Mouse (Mus musculus) liver, embryonic 12.5 days (tissue): Measurements from ENCODE around the gene Jaml. TPM values are rescaled to one million over a fixed set of nuclear protein-coding genes. Genes with fewer than 3 reads are reported as not detected.
A peak's percentile ranks its signal among the peaks of the same experiment; 100 is the strongest.

Experiments
- ATAC-seq: fragments of 200-750 bp; cut with Nextera tagmentation; 2 replicates; pipeline ENCODE4 v1.8.0; 2017; ENCODE audit warnings: moderate number of reproducible peaks, mild to moderate bottlenecking, moderate library complexity
- H3K27ac ChIP-seq: fragments of 300-500 bp; sonication (generic); 2 replicates; pipeline ENCODE4 v1.5.1; 2016; ENCODE audit warnings: mild to moderate bottlenecking
- H3K27me3 ChIP-seq: fragments of 300-500 bp; sonication (generic); replicated peaks from 2 replicates; pipeline ENCODE4 v1.6.1; 2016; ENCODE audit warnings: mild to moderate bottlenecking, moderate library complexity
- H3K36me3 ChIP-seq: fragments of 300-500 bp; sonication (generic); 2 replicates; pipeline ENCODE4 v1.6.1; 2016; ENCODE audit warnings: mild to moderate bottlenecking, moderate library complexity
- H3K4me1 ChIP-seq: fragments of 300-500 bp; sonication (generic); 2 replicates; pipeline ENCODE4 v1.6.1; 2016
- H3K4me2 ChIP-seq: fragments of 300-500 bp; sonication (generic); 2 replicates; pipeline ENCODE4 v1.6.1; 2016; ENCODE audit warnings: mild to moderate bottlenecking, moderate library complexity
- H3K4me3 ChIP-seq: fragments of 300-500 bp; sonication (generic); 2 replicates; pipeline ENCODE4 v1.5.1; 2016; ENCODE audit warnings: mild to moderate bottlenecking, moderate library complexity
- H3K9ac ChIP-seq: fragments of 300-500 bp; sonication (generic); 2 replicates; pipeline ENCODE4 v1.6.1; 2016; ENCODE audit warnings: mild to moderate bottlenecking, moderate library complexity
- H3K9me3 ChIP-seq: fragments of 300-500 bp; sonication (generic); replicated peaks from 2 replicates; pipeline ENCODE4 v1.6.1; 2016; ENCODE audit warnings: mild to moderate bottlenecking, moderate library complexity
- WGBS: fragments of 180-500 bp; shearing (Covaris S2); methylation state at CpG from one replicate; pipeline ENCODE4 v1.1.7; 2016; ENCODE audit not compliant: insufficient replicate concordance; 5-methylcytosine and 5-hydroxymethylcytosine counted together
- polyA plus RNA-seq: library from polyadenylated mRNA; unstranded; fragments of >200 nt; fragmentation: Nextera tagmentation; extraction: Ambion mirVana; gene quantifications from 2 replicates; pipeline ENCODE4 v1.2.1, GENCODE M21; 2016

Jaml gene
- polyA plus RNA-seq, 1 experiment from 2014 or later, result not detected

DNA sequence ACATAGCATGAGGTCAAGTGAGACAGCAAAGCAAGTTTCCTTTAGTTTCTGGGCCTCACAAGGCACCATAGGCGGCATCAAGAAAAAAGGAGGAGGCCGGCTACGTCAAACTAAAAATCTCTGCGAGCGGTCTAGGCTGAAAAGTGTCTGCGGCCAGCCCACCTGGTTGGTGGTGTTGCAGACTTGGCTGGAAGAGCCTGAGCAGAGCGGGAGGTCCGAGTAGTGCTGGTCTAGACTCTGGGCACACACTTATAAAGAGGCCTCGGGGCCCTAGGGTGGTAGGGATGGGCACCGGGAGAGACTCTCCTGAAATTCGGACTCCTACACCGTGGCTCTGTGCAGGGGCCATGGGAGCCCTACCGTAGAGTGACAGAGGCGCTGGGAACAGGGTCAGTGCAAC is 36.7 kb downstream of the Jaml start:
- peaks cover 79% of the 10 kb centered on the region for H3K27me3 ChIP-seq
- H3K4me1 ChIP-seq, result no peaks in the 10 kb centered on the region; the same call in 1 of the 2 replicates
- WGBS, result 11% methylated on average over 14 of the region's 14 CpGs
- H3K9me3 ChIP-seq, result no peaks in the 10 kb centered on the region
- no peaks in the 10 kb centered on the region for H3K36me3 ChIP-seq
- H3K4me3 ChIP-seq, result no peak overlapping the region
- no peak overlapping the region; the same call in 1 of the 2 replicates for H3K9ac ChIP-seq
- ATAC-seq, result no peak
- no peak overlapping the region for H3K27ac ChIP-seq
- peak overlapping the region; percentile 23; the same call in 1 of the 2 replicates for H3K4me2 ChIP-seq

DNA sequence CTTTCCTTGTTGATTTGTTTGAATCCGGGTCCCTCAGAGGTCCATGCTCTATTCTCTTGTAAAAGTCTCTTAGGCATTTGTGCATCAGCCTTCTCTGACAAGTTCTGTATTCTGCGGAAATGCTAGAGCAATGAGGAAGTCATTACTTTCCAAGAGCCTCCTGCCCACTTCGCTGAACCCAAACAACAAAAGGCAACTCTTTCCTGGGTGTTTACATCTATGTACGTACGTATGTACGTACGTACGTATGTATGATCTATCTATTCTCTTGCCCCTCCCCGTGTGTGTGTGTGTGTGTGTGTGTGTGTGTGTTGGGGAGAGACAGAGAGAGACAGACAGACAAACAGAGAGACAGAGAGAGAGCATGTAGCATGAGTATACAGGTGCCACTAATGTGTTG is 37.8 kb downstream of the Jaml start:
- H3K4me2 ChIP-seq, result no peak overlapping the region
- H3K4me3 ChIP-seq, result no peak overlapping the region
- H3K9me3 ChIP-seq, result no peaks in the 10 kb centered on the region
- no peak overlapping the region for H3K9ac ChIP-seq
- ATAC-seq, result no peak
- 49% methylated on average over 9 of the region's 9 CpGs for WGBS
- H3K36me3 ChIP-seq, result no peaks in the 10 kb centered on the region
- peaks cover 89% of the 10 kb centered on the region for H3K27me3 ChIP-seq
- no peak overlapping the region for H3K27ac ChIP-seq
- no peaks in the 10 kb centered on the region; the same call in 1 of the 2 replicates for H3K4me1 ChIP-seq

DNA sequence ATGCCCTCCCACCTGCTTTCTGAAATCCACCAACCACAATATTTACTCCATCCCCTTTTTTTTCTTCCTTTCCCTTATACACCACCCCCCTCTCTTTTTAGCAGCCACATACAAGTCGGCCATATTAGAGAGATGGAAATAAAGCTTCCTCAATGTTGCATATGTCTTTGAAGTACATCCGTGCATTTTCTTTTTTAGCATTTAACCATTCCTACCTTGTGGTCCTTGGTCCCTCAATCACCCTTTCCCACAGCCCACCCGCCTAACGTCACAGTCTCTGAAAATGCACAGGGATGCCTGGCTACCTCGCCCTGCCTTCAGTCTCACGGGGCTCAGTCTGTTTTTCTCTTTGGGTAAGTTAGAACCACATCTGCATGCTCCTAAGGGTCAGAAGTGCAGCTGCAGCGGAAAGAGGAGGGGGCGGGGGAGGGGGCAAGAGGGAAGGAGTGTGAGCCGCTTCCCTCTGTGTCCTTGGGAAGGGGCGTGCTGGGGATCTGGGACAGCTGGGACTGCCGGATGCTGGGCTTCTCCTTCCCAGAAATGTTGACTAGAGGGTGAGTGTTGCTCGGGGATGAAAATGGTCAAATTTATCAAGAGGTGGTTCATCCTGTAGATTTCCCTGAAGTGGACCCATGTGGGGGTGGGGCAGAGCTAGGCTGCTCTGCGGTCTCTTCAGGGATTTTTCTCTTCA is 38.9 kb downstream of the Jaml start, which contains the start of gene Scn2b:
Scn2b (plus strand) TSS at position 42 of the 691 bp plus-strand sequence.
- H3K4me2 ChIP-seq, result peak within 1 kb of the TSS; percentile 52
- no peak within 1 kb of the TSS for H3K27ac ChIP-seq
- 0 out of 2 replicates have a peak within 1 kb of the TSS, but pooled peaks have one; percentile 17 for H3K9ac ChIP-seq
- H3K27me3 ChIP-seq, result peaks cover 89% of the 10 kb centered on the region
- ATAC-seq, result no peak
- peak within 1 kb of the TSS; percentile 35 for H3K4me3 ChIP-seq
- 2% methylated on average over 12 of the region's 13 CpGs for WGBS
- peaks cover 6% of the 10 kb centered on the region; the same call in 1 of the 2 replicates for H3K4me1 ChIP-seq
- no peaks in the 10 kb centered on the region for H3K36me3 ChIP-seq
- no peaks in the 10 kb centered on the region for H3K9me3 ChIP-seq

DNA sequence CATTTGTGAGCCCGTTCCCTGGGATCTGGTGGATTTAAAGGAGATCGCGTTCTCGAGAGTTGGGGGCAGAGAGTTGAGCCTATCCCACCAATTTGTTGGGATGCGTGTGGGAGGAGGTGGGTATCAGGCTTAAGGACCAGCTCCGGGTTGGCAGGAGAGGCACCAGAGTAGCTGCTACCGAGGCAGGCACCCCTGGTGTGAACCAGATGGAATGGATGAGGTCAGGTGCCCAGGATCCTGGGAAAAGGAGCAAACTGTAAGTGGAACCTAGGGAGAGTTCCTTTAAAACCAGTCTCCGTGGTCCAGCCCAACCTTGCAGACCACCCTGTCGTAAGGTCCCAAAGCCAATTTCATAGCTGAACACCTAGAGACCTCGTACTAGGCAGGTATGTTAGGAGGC is 39.6 kb downstream of the Jaml start:
- Histone ChIP-seq H3K4me1 (peaks cover 6% of the 10 kb centered on the region; the same call in 1 of the 2 replicates), H3K4me2 (peak overlapping the region; percentile 52), H3K9me3 (no peaks in the 10 kb centered on the region), H3K36me3 (no peaks in the 10 kb centered on the region), H3K27ac (no peak overlapping the region), H3K27me3 (peaks cover 84% of the 10 kb centered on the region), H3K4me3 (peak overlapping the region; percentile 35), H3K9ac (no peak overlapping the region)
- ATAC-seq, result no peak
- 17% methylated on average over 10 of the region's 10 CpGs for WGBS

DNA sequence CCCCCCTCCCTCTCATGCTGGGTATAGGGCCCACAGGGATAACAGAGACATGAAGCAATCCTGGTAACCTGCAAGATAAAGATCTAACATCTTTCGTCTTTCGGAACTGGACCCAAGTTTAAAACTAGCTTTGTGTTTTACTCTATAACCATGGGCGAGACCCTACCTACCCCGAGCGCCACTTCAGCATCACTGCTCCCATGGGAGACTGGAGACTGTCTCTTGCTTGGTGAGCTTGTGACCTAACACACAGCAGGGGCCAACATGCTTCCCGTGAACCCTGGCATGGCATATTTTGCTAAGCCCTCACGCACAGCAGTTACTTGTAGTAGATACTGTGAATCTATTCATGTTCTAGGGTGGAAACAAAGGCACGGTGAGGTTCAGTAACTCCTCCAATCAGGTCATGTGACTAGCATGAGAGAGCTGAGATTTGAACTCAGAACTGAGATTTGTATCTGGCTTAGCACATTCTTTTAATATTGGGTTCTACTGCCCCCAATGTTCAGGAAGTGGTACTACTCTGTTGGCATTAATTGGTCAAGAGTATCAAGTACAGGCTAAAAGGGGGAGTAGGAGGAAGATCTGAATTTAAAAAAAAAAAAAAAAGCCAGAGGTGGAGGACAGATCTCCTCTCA is 40.5 kb downstream of the Jaml start:
- 68% methylated on average over 8 of the region's 8 CpGs for WGBS
- no peaks in the 10 kb centered on the region for H3K36me3 ChIP-seq
- ATAC-seq, result no peak
- no peak overlapping the region for H3K27ac ChIP-seq
- no peak overlapping the region for H3K9ac ChIP-seq
- peaks cover 6% of the 10 kb centered on the region; the same call in 1 of the 2 replicates for H3K4me1 ChIP-seq
- H3K9me3 ChIP-seq, result no peaks in the 10 kb centered on the region
- no peak overlapping the region for H3K4me3 ChIP-seq
- H3K27me3 ChIP-seq, result peaks cover 76% of the 10 kb centered on the region
- H3K4me2 ChIP-seq, result no peak overlapping the region

DNA sequence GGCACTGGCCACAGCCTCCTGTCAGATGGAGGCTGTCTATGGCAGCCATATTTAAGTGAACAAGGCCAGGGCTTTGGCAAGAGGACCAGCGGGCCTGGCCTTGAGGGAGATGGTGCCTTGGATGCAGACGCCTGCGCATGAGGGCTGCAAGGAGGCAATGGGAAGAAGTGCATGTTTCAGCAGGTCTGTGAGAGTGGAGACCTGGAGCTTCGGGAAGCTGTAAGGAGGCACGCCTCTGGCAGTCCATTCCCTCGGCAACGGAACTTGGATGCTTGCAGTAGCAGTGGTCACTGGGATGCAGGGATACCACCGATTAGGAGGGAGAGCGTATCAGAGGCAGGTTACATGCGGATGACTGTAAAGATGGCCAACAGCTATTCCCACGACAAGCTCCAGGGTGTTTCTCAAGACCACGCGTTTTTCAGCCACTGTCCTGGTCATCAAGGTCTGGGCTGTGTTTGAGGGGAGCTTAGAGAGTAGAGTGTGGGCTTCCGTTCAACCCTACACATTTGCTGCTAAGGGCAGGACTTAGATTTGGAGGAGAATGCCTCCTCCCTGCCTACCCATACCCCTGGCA is 41.1 kb downstream of the Jaml start:
- 72% methylated on average over 14 of the region's 14 CpGs for WGBS
- H3K36me3 ChIP-seq, result no peaks in the 10 kb centered on the region
- no peak overlapping the region for H3K4me2 ChIP-seq
- peaks cover 6% of the 10 kb centered on the region; the same call in 1 of the 2 replicates for H3K4me1 ChIP-seq
- H3K4me3 ChIP-seq, result no peak overlapping the region
- no peaks in the 10 kb centered on the region for H3K9me3 ChIP-seq
- H3K9ac ChIP-seq, result no peak overlapping the region
- no peak overlapping the region for H3K27ac ChIP-seq
- no peak for ATAC-seq
- peaks cover 74% of the 10 kb centered on the region for H3K27me3 ChIP-seq

DNA sequence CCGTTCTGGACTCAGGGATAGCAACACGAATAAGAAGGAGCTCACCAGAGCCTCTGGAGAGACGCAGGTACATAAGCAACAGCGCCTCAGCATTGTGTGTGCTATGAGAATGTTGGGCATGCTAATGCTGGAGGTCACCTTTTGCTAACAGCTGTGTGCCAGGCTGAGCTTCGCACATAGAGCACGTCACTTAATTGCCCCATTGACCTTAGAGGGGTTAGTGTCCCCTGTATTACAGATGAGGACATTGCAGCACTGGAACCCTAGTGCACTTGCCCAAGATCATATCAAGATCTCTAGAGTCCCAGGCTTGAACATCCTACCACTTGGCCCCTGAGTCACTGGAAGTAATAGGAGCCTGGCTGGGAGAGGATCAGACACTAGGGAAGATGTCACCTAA is 41.6 kb downstream of the Jaml start:
- no peaks in the 10 kb centered on the region for H3K9me3 ChIP-seq
- H3K27me3 ChIP-seq, result peaks cover 68% of the 10 kb centered on the region
- no peak overlapping the region for H3K4me3 ChIP-seq
- no peaks in the 10 kb centered on the region for H3K36me3 ChIP-seq
- ATAC-seq, result no peak
- H3K4me1 ChIP-seq, result peaks cover 6% of the 10 kb centered on the region; the same call in 1 of the 2 replicates
- H3K4me2 ChIP-seq, result no peak overlapping the region
- WGBS, result 72% methylated on average over 6 of the region's 6 CpGs
- H3K9ac ChIP-seq, result no peak overlapping the region
- H3K27ac ChIP-seq, result no peak overlapping the region

DNA sequence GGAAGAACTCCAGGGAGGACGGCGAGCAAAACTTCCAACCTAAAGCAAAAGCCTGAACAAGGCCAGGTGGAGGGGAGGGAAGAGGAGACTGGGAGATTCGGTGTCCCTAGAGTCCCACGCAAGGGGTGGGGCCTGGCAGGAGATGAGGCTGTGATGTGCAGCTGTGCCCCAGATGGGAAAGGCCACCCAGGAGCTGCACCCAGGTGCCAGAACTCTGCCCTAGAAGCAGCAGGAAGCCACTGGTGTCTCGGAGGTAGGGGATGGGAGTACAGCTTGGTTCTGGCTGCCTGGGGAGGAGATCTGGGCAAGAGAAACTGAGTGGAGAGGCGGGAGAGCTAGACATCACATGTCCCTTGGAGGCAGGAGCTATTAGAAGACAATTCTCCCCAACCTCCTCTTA is 42.0 kb downstream of the Jaml start:
- WGBS, result 42% methylated on average over 6 of the region's 6 CpGs
- Histone ChIP-seq H3K4me2 (no peak overlapping the region), H3K4me3 (no peak overlapping the region), H3K36me3 (no peaks in the 10 kb centered on the region), H3K9ac (no peak overlapping the region), H3K9me3 (no peaks in the 10 kb centered on the region), H3K27me3 (peaks cover 64% of the 10 kb centered on the region), H3K4me1 (peaks cover 6% of the 10 kb centered on the region; the same call in 1 of the 2 replicates), H3K27ac (no peak overlapping the region)
- ATAC-seq, result no peak

DNA sequence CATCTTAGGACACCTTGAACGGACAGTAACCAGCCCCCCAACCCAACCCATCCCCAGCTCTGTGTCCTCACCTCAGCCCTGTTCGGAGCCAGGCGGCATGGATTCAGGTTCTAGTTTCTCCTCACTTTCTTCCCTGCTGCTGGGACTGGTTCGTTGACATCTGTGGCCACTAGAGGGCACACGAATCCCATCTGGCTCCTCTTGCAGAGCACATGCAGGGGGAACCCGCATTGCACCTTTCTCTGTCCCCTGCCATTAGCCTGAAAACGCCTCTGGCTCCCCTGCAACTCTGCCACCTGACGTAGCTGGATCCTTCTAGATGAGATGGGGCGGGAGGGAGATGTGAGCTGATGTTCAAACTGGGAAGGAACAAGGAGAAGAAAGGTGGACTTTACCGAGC is 42.8 kb downstream of the Jaml start:
- Histone ChIP-seq H3K9ac (no peak overlapping the region), H3K36me3 (no peaks in the 10 kb centered on the region), H3K4me2 (peak overlapping the region; percentile 25; the same call in 1 of the 2 replicates), H3K27ac (no peak overlapping the region), H3K27me3 (peaks cover 64% of the 10 kb centered on the region), H3K4me3 (no peak overlapping the region), H3K4me1 (peaks cover 6% of the 10 kb centered on the region; the same call in 1 of the 2 replicates), H3K9me3 (no peaks in the 10 kb centered on the region)
- 4% methylated on average over 10 of the region's 10 CpGs for WGBS
- ATAC-seq, result no peak

DNA sequence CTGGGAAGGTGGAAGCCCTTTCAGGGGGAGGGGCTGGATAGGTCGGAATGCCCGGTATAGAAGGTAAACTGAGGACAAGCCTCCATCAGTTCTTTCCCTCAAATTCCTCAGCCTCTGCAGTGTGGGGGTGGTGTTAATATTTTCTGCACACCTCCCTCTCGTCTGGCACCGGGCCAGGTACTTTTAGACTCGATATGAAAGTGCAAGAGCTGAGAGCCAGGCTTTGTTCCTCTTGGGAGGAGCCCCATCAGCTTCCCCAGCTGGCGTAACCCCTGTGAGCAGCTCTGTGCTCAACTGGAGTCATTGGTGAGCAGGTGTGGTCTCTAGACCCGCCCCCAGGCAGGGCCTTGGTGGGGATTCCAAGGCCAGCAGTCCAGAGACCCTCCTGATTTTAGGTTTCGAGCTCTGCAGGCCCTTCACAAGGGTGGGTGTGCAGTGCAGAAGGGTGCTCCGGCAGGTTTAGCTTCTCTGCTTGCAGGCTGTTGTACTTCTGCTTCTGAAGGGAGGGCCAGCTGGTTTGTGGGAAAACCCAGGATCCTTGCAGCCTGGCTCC is 43.3 kb downstream of the Jaml start:
- Histone ChIP-seq H3K9ac (no peak overlapping the region), H3K27me3 (peaks cover 64% of the 10 kb centered on the region), H3K36me3 (no peaks in the 10 kb centered on the region), H3K27ac (no peak overlapping the region), H3K9me3 (no peaks in the 10 kb centered on the region), H3K4me2 (peak overlapping the region; percentile 25; the same call in 1 of the 2 replicates), H3K4me1 (peaks cover 6% of the 10 kb centered on the region; the same call in 1 of the 2 replicates), H3K4me3 (no peak overlapping the region)
- WGBS, result 16% methylated on average over 9 of the region's 9 CpGs
- ATAC-seq, result no peak

DNA sequence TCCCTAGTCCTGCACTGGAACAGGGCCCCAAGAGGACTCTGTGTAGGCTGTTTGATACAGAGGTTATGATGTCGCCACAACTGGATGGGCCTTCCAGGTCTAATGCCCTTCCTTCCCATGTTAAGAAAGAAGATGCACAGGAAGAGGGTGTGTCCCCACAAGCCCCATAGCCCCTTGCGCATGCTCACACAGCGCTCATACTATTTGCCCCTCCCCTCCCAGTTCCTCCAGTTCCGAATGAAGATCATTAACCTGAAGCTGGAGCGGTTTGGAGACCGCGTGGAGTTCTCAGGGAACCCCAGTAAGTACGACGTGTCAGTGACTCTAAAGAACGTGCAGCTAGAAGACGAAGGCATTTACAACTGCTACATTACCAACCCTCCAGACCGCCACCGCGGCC is 46.2 kb downstream of the Jaml start:
- no peak overlapping the region for H3K4me3 ChIP-seq
- no peaks in the 10 kb centered on the region for H3K9me3 ChIP-seq
- H3K27ac ChIP-seq, result no peak overlapping the region
- peaks cover 6% of the 10 kb centered on the region; the same call in 1 of the 2 replicates for H3K4me1 ChIP-seq
- WGBS, result 74% methylated on average over 14 of the region's 14 CpGs
- no peaks in the 10 kb centered on the region for H3K36me3 ChIP-seq
- H3K9ac ChIP-seq, result no peak overlapping the region
- peaks cover 57% of the 10 kb centered on the region for H3K27me3 ChIP-seq
- ATAC-seq, result no peak
- H3K4me2 ChIP-seq, result no peak overlapping the region

DNA sequence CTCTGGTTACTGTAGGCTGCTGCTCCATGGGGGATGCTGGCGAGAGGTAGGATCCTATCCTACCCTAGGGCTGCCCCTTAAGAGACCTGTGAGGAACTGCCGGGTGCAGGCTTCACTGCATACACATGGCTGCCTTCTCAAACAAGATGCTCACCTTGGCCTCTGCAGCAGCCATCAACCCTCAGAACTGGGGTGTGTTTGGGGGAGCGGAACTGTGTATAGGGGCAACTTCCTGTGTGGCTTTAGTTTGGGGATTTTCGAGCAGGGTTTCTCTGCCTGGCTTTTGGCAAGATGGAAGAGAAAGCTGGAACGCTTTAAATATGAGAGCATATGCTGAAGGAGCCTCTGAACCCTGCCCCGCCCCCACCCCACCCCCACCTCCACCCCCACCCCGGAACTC is 48.0 kb downstream of the Jaml start:
- Histone ChIP-seq H3K4me2 (no peak overlapping the region), H3K36me3 (no peaks in the 10 kb centered on the region), H3K9me3 (no peaks in the 10 kb centered on the region), H3K4me3 (no peak overlapping the region), H3K9ac (no peak overlapping the region), H3K27ac (no peak overlapping the region), H3K4me1 (peaks cover 5% of the 10 kb centered on the region; the same call in 1 of the 2 replicates), H3K27me3 (peaks cover 56% of the 10 kb centered on the region)
- ATAC-seq, result no peak
- WGBS, result 31% methylated on average over 7 of the region's 7 CpGs
